ENCODE assay signal across 21 mouse cellular contexts in genomic region chr3:86859791-86860190, GRCm38 (mm10).
A peak's percentile ranks its signal among the peaks of the same experiment; 100 is the strongest.
DNase-seq lines count a peak whose midpoint lies in the region; ATAC-seq lines count a peak whose summit lies in the region.
"Had no signal": no experiment of that assay in that cellular context is flagged by ENCODE, and none has a peak within 500 bp of the region (broad histone marks: within the 10 kb centered on the region; RNA-seq: fewer than 3 reads in every experiment).

No protein-coding gene starts in this region.

- peak; percentile 71 for DNase-seq in embryonic facial prominence, embryonic 11.5 days (ENCODE audit: low spot score)
- no peak for DNase-seq in embryonic facial prominence, embryonic 10.5 days (ENCODE audit: low spot score)
- no peak for DNase-seq in forebrain, embryonic 14.5 days (ENCODE audit: low spot score)
- peak; percentile 51 for DNase-seq in 3T3-L1 (ENCODE audit: low read depth, low spot score)
- no peak for DNase-seq in neural tube, embryonic 10.5 days (ENCODE audit: extremely low spot score, low spot score)
- DNase-seq in right cerebral cortex, postnatal 10 days (ENCODE audit: low spot score in 2 of 2) = no peak
- DNase-seq: adrenal gland, adult 8-10 months; adrenal gland, postnatal 14 days; adrenal gland, postnatal 36 days; cerebellum, adult 11-12 months; cerebellum, adult 2 months; cerebellum, adult 9-10 months; cerebellum, postnatal 10 days; cerebellum, postnatal 25 days; forebrain, postnatal 0 days had no signal

- 64% methylated on average over 2 of the region's 2 CpGs for whole genome bisulfite sequencing in embryonic facial prominence, embryonic 11.5 days
- WGBS in embryonic facial prominence, embryonic 10.5 days = 72% methylated on average over 2 of the region's 2 CpGs
- WGBS in forebrain, embryonic 15.5 days = 94% methylated on average over 2 of the region's 2 CpGs
- 93% methylated on average over 2 of the region's 2 CpGs for WGBS in forebrain, embryonic 14.5 days
- 41% methylated on average over 2 of the region's 2 CpGs for WGBS in embryonic facial prominence, embryonic 13.5 days

- H3K4me3 ChIP-seq in embryonic facial prominence, embryonic 11.5 days (ENCODE audit: low read depth, low read length) = no peak overlapping the region
- no peak overlapping the region for H3K4me3 ChIP-seq in embryonic facial prominence, embryonic 10.5 days
- no peak overlapping the region for H3K4me3 ChIP-seq in forebrain, embryonic 15.5 days
- no peak overlapping the region for H3K4me3 ChIP-seq in forebrain, embryonic 14.5 days (ENCODE audit: low read depth, low read length)
- H3K4me3 ChIP-seq in embryonic facial prominence, embryonic 13.5 days = no peak overlapping the region
- H3K4me3 ChIP-seq: embryonic facial prominence, embryonic 12.5 days; forebrain, embryonic 12.5 days had no signal

- peaks cover 11% of the 10 kb centered on the region; the same call in 1 of the 2 replicates for H3K4me1 ChIP-seq in embryonic facial prominence, embryonic 11.5 days (ENCODE audit: control insufficient read depth, insufficient read depth, low read length)
- H3K4me1 ChIP-seq in embryonic facial prominence, embryonic 10.5 days = peaks cover 46% of the 10 kb centered on the region
- H3K4me1 ChIP-seq in forebrain, embryonic 15.5 days = peaks cover 66% of the 10 kb centered on the region
- peaks cover 51% of the 10 kb centered on the region for H3K4me1 ChIP-seq in forebrain, embryonic 14.5 days (ENCODE audit: control insufficient read depth, insufficient read depth, low read length)
- H3K4me1 ChIP-seq in embryonic facial prominence, embryonic 13.5 days = peaks cover 51% of the 10 kb centered on the region

- no peaks in the 10 kb centered on the region for H3K27me3 ChIP-seq in embryonic facial prominence, embryonic 11.5 days (ENCODE audit: control insufficient read depth, insufficient read depth, low read length)
- H3K27me3 ChIP-seq in embryonic facial prominence, embryonic 10.5 days (replicated peaks; ENCODE audit: low read depth, poor library complexity, severe bottlenecking) = no peaks in the 10 kb centered on the region
- H3K27me3 ChIP-seq in forebrain, embryonic 15.5 days = no peaks in the 10 kb centered on the region
- H3K27me3 ChIP-seq in forebrain, embryonic 14.5 days (replicated peaks; ENCODE audit: control insufficient read depth, insufficient read depth, low read length) = no peaks in the 10 kb centered on the region
- no peaks in the 10 kb centered on the region for H3K27me3 ChIP-seq in embryonic facial prominence, embryonic 13.5 days
- H3K27me3 ChIP-seq: embryonic facial prominence, embryonic 12.5 days; forebrain, embryonic 12.5 days; Patski had no signal

- no peak overlapping the region for H3K9ac ChIP-seq in embryonic facial prominence, embryonic 11.5 days (replicated peaks; ENCODE audit: low read length)
- H3K9ac ChIP-seq in forebrain, embryonic 15.5 days (replicated peaks) = no peak overlapping the region
- H3K9ac ChIP-seq in forebrain, embryonic 14.5 days (ENCODE audit: low read length) = no peak overlapping the region
- no peak overlapping the region for H3K9ac ChIP-seq in embryonic facial prominence, embryonic 13.5 days
- H3K9ac ChIP-seq: embryonic facial prominence, embryonic 12.5 days; forebrain, embryonic 12.5 days; forebrain, postnatal 0 days had no signal

- no peak overlapping the region for H3K27ac ChIP-seq in embryonic facial prominence, embryonic 11.5 days (replicated peaks; ENCODE audit: low read depth, low read length)
- H3K27ac ChIP-seq in embryonic facial prominence, embryonic 10.5 days (replicated peaks) = no peak overlapping the region
- H3K27ac ChIP-seq in forebrain, embryonic 15.5 days (replicated peaks) = 0 out of 2 replicates have a peak overlapping the region, but pooled peaks have one; percentile 73
- no peak overlapping the region for H3K27ac ChIP-seq in forebrain, embryonic 14.5 days (ENCODE audit: low read depth, low read length)
- 0 out of 2 replicates have a peak overlapping the region, but pooled peaks have one; percentile 11 for H3K27ac ChIP-seq in embryonic facial prominence, embryonic 13.5 days

- no peaks in the 10 kb centered on the region for H3K9me3 ChIP-seq in embryonic facial prominence, embryonic 11.5 days (replicated peaks; ENCODE audit: control insufficient read depth, low read length)
- no peaks in the 10 kb centered on the region for H3K9me3 ChIP-seq in embryonic facial prominence, embryonic 10.5 days
- H3K9me3 ChIP-seq in forebrain, embryonic 15.5 days = no peaks in the 10 kb centered on the region
- H3K9me3 ChIP-seq in forebrain, embryonic 14.5 days (replicated peaks; ENCODE audit: control insufficient read depth, low read length) = no peaks in the 10 kb centered on the region
- no peaks in the 10 kb centered on the region for H3K9me3 ChIP-seq in embryonic facial prominence, embryonic 13.5 days
- H3K9me3 ChIP-seq: embryonic facial prominence, embryonic 12.5 days; forebrain, embryonic 12.5 days had no signal

- H3K4me2 ChIP-seq in embryonic facial prominence, embryonic 11.5 days (ENCODE audit: low read depth, low read length) = no peak overlapping the region
- no peak overlapping the region for H3K4me2 ChIP-seq in forebrain, embryonic 15.5 days (replicated peaks)
- no peak overlapping the region for H3K4me2 ChIP-seq in forebrain, embryonic 14.5 days (ENCODE audit: low read length)
- H3K4me2 ChIP-seq in embryonic facial prominence, embryonic 13.5 days = no peak overlapping the region
- H3K4me2 ChIP-seq: embryonic facial prominence, embryonic 12.5 days; forebrain, embryonic 12.5 days had no signal

- ATAC-seq in embryonic facial prominence, embryonic 11.5 days (replicated peaks; ENCODE audit: insufficient number of reproducible peaks, low FRiP score, low TSS enrichment, low read depth) = no peak
- no peak for ATAC-seq in forebrain, embryonic 15.5 days (replicated peaks)
- no peak for ATAC-seq in forebrain, embryonic 14.5 days
- ATAC-seq in embryonic facial prominence, embryonic 13.5 days (ENCODE audit: insufficient number of reproducible peaks, insufficient read depth, low FRiP score, low TSS enrichment, low read depth) = no peak
- ATAC-seq: activated CD4-positive, CD25-positive, alpha-beta regulatory T cell, adult 4 months; forebrain, postnatal 0 days; Patski had no signal

- no peaks in the 10 kb centered on the region for H3K36me3 ChIP-seq in embryonic facial prominence, embryonic 11.5 days (replicated peaks; ENCODE audit: control insufficient read depth, insufficient read depth, low read depth, low read length)
- H3K36me3 ChIP-seq in embryonic facial prominence, embryonic 10.5 days (replicated peaks) = no peaks in the 10 kb centered on the region
- no peaks in the 10 kb centered on the region for H3K36me3 ChIP-seq in forebrain, embryonic 15.5 days
- no peaks in the 10 kb centered on the region for H3K36me3 ChIP-seq in forebrain, embryonic 14.5 days (ENCODE audit: control insufficient read depth, insufficient read depth, low read length)
- no peaks in the 10 kb centered on the region for H3K36me3 ChIP-seq in embryonic facial prominence, embryonic 13.5 days
- H3K36me3 ChIP-seq: embryonic facial prominence, embryonic 12.5 days; forebrain, embryonic 12.5 days had no signal

Comparison
In these comparisons a context has a peak if more than half of its experiments do, and no peak if none do; other contexts are left out.
1. DNase-seq: peak in embryonic facial prominence, embryonic 11.5 days (single experiment) and 3T3-L1 (single experiment); none in embryonic facial prominence, embryonic 10.5 days (single experiment), forebrain, embryonic 14.5 days (single experiment), neural tube, embryonic 10.5 days (single experiment) and right cerebral cortex, postnatal 10 days (0 of 2).
2. H3K27ac ChIP-seq: peak in forebrain, embryonic 15.5 days (single experiment) and embryonic facial prominence, embryonic 13.5 days (single experiment); none in embryonic facial prominence, embryonic 11.5 days (single experiment), embryonic facial prominence, embryonic 10.5 days (single experiment) and forebrain, embryonic 14.5 days (single experiment).